Mouse (Mus musculus): Measurements from ENCODE around the gene Chil1. TPM values are rescaled to one million over a fixed set of nuclear protein-coding genes. Genes with fewer than 3 reads are reported as not detected.
A peak's percentile ranks its signal among the peaks of the same experiment; 100 is the strongest.

Chil1 gene
- polyA plus RNA-seq, 1 experiment from 2014 or later = 0.85 TPM

DNA sequence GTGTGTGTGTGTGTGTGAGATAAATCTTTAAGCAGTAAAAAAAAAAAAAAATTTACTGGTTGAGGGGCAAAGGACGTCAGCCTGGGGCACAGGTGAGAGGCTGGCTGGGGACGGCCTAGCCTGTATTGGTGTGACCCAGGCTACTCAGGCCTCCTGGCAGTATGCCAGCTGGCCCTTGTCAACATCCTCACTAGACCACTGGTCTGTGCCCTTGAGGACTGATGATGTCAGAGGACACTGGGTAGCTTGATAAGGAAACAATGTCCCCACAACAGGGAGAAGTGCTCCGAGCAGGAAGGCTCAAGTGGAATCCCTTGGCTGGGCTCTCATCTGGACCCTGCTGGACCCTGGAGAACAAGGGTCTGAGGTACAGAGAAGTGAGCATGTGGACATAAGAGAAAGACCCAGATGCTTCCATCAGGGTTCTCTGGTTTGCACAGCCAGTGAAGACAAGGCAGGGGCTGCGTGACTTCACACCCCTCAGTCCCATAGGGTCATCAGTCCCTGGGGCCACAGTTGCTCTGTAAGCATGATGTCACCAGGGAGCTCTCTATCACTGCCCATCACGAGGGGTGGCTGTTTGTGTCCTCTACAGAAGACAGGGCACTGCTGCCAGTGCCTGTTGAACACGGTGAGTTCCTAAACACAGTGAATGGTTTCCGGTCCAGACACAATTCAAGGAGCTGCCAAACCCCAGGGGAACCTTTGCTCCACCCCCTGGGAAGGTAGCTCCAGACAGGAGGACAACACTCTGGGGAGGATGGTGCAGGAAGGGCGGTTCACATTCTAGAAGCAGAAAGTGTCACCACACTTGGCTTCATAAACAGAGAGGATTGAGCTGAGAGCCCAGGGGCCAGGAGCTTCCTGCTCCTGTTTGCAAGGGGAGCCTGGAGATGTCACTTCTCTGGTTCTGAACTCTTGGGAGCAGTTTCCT lies 40.4 kb downstream of the Chil1 start:
- ATAC-seq (ENCODE audit: low FRiP score, low TSS enrichment) = peak; percentile 35; the same call in 1 of the 2 replicates
- Histone ChIP-seq H3K27me3 (ENCODE audit: insufficient read depth, low read length) (no peaks in the 10 kb centered on the region), H3K4me1 (ENCODE audit: insufficient read depth, low read length) (peaks cover 22% of the 10 kb centered on the region; the same call in 1 of the 2 replicates), H3K4me2 (replicated peaks; ENCODE audit: low read depth, low read length) (no peak overlapping the region), H3K4me3 (ENCODE audit: low read length) (no peak overlapping the region), H3K9ac (replicated peaks; ENCODE audit: low read length) (no peak overlapping the region), H3K9me3 (ENCODE audit: low read length) (no peaks in the 10 kb centered on the region), H3K27ac (ENCODE audit: low read length) (no peak overlapping the region), H3K36me3 (ENCODE audit: insufficient read depth, low read length) (no peaks in the 10 kb centered on the region)
- 42% methylated on average over 8 of the region's 8 CpGs for WGBS

- H3K27me3 ChIP-seq (ENCODE audit: insufficient read depth, low read length) = no peaks in the 10 kb centered on the region
- no peak overlapping the region for H3K27ac ChIP-seq (ENCODE audit: low read length)
- no peaks in the 10 kb centered on the region for H3K36me3 ChIP-seq (ENCODE audit: insufficient read depth, low read length)
- H3K9me3 ChIP-seq (ENCODE audit: low read length) = no peaks in the 10 kb centered on the region
- 73% methylated on average over 12 of the region's 12 CpGs for WGBS
- H3K9ac ChIP-seq (replicated peaks; ENCODE audit: low read length) = no peak overlapping the region
- no peak overlapping the region for H3K4me2 ChIP-seq (replicated peaks; ENCODE audit: low read depth, low read length)
- H3K4me1 ChIP-seq (ENCODE audit: insufficient read depth, low read length) = peaks cover 18% of the 10 kb centered on the region; the same call in 1 of the 2 replicates
- no peak for ATAC-seq (ENCODE audit: low FRiP score, low TSS enrichment)
- H3K4me3 ChIP-seq (ENCODE audit: low read length) = no peak overlapping the region
Measured at GRCm38 (mm10) chr1:134224649-134225227, 42.8 kb downstream of the Chil1 start.

- WGBS = 91% methylated on average over 5 of the region's 5 CpGs
- H3K27me3 ChIP-seq (ENCODE audit: insufficient read depth, low read length) = no peaks in the 10 kb centered on the region
- no peaks in the 10 kb centered on the region for H3K9me3 ChIP-seq (ENCODE audit: low read length)
- H3K4me3 ChIP-seq (ENCODE audit: low read length) = no peak overlapping the region
- H3K9ac ChIP-seq (replicated peaks; ENCODE audit: low read length) = no peak overlapping the region
- no peak overlapping the region for H3K4me2 ChIP-seq (replicated peaks; ENCODE audit: low read depth, low read length)
- H3K4me1 ChIP-seq (ENCODE audit: insufficient read depth, low read length) = peaks cover 18% of the 10 kb centered on the region; the same call in 1 of the 2 replicates
- ATAC-seq (ENCODE audit: low FRiP score, low TSS enrichment) = no peak
- H3K27ac ChIP-seq (ENCODE audit: low read length) = no peak overlapping the region
- H3K36me3 ChIP-seq (ENCODE audit: insufficient read depth, low read length) = no peaks in the 10 kb centered on the region
Measured at GRCm38 (mm10) chr1:134225375-134225774, 43.4 kb downstream of the Chil1 start.

GRCm38 (mm10) chr1:134226739-134227138 lies 44.8 kb downstream of the Chil1 start:
- ATAC-seq (ENCODE audit: low FRiP score, low TSS enrichment) = no peak
- Histone ChIP-seq H3K4me2 (replicated peaks; ENCODE audit: low read depth, low read length) (no peak overlapping the region), H3K36me3 (ENCODE audit: insufficient read depth, low read length) (no peaks in the 10 kb centered on the region), H3K4me1 (ENCODE audit: insufficient read depth, low read length) (peaks cover 22% of the 10 kb centered on the region; the same call in 1 of the 2 replicates), H3K27me3 (ENCODE audit: insufficient read depth, low read length) (no peaks in the 10 kb centered on the region), H3K9me3 (ENCODE audit: low read length) (no peaks in the 10 kb centered on the region), H3K9ac (replicated peaks; ENCODE audit: low read length) (no peak overlapping the region), H3K27ac (ENCODE audit: low read length) (no peak overlapping the region), H3K4me3 (ENCODE audit: low read length) (no peak overlapping the region)
- 73% methylated on average over 8 of the region's 8 CpGs for WGBS

- Histone ChIP-seq H3K4me2 (replicated peaks; ENCODE audit: low read depth, low read length) (no peak overlapping the region), H3K4me3 (ENCODE audit: low read length) (no peak overlapping the region), H3K9ac (replicated peaks; ENCODE audit: low read length) (no peak overlapping the region), H3K9me3 (ENCODE audit: low read length) (no peaks in the 10 kb centered on the region), H3K27me3 (ENCODE audit: insufficient read depth, low read length) (peaks cover 14% of the 10 kb centered on the region), H3K4me1 (ENCODE audit: insufficient read depth, low read length) (peaks cover 29% of the 10 kb centered on the region), H3K27ac (ENCODE audit: low read length) (no peak overlapping the region), H3K36me3 (ENCODE audit: insufficient read depth, low read length) (no peaks in the 10 kb centered on the region)
- no peak for ATAC-seq (ENCODE audit: low FRiP score, low TSS enrichment)
- WGBS = 65% methylated on average over 5 of the region's 5 CpGs
Measured at GRCm38 (mm10) chr1:134229806-134230575, 48.0 kb downstream of the Chil1 start.

DNA sequence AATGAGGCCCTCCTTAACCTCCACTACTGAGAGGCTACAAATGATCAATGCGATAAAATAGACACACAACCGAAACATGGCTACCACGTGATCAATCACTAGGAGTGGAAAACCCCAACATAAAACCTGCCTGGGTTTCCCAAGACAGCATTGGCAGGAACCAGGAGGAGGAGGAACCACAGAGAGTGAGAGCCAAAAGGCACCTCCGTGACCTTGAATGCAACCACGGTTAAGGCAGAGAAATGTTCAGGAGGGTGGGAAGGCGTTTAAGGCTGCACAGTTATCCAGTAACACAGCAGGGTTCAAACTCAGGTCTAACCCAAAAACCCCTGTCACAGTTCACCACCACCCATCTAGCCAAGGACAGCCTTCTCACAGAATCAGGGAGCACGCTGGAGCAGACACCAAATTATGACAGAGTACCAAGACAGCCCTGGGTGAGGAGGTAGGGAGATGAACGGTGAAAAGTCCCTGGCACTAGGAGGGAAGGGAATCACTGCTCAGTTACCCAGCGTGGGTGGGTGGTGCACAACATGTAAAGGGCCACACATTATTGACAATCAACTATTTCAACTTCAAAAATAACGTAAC lies 48.8 kb downstream of the Chil1 start:
- Histone ChIP-seq H3K9me3 (ENCODE audit: low read length) (no peaks in the 10 kb centered on the region), H3K4me3 (ENCODE audit: low read length) (no peak overlapping the region), H3K27ac (ENCODE audit: low read length) (no peak overlapping the region), H3K9ac (replicated peaks; ENCODE audit: low read length) (no peak overlapping the region; the same call in 1 of the 2 replicates), H3K4me2 (replicated peaks; ENCODE audit: low read depth, low read length) (no peak overlapping the region), H3K36me3 (ENCODE audit: insufficient read depth, low read length) (no peaks in the 10 kb centered on the region), H3K4me1 (ENCODE audit: insufficient read depth, low read length) (peaks cover 36% of the 10 kb centered on the region), H3K27me3 (ENCODE audit: insufficient read depth, low read length) (peaks cover 18% of the 10 kb centered on the region)
- ATAC-seq (ENCODE audit: low FRiP score, low TSS enrichment) = no peak
- 76% methylated on average over 10 of the region's 10 CpGs for WGBS

DNA sequence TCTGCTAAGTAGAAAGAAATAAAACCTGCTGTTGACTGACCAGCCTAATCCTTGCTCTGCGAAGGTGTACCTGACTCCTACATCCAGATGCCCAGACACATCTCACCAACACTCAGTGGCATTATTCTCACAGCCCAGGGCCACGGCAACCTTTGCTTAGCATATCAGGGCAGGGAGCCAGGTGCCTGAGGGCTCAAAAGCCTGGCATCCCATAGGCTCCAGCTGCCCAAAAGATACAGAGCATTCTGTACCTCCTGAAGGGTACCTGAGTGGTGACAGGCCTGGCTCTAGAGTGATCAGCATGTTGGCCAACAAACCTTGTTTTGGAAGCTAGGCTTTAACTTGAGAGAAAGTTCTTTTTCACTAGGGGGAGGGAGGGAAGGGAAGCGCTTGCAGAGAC lies 49.3 kb downstream of the Chil1 start:
- no peak for ATAC-seq (ENCODE audit: low FRiP score, low TSS enrichment)
- Histone ChIP-seq H3K4me2 (replicated peaks; ENCODE audit: low read depth, low read length) (no peak overlapping the region), H3K27ac (ENCODE audit: low read length) (no peak overlapping the region), H3K9me3 (ENCODE audit: low read length) (no peaks in the 10 kb centered on the region), H3K36me3 (ENCODE audit: insufficient read depth, low read length) (no peaks in the 10 kb centered on the region), H3K9ac (replicated peaks; ENCODE audit: low read length) (no peak overlapping the region; the same call in 1 of the 2 replicates), H3K4me3 (ENCODE audit: low read length) (no peak overlapping the region), H3K27me3 (ENCODE audit: insufficient read depth, low read length) (peaks cover 21% of the 10 kb centered on the region), H3K4me1 (ENCODE audit: insufficient read depth, low read length) (peaks cover 41% of the 10 kb centered on the region)
- 78% methylated on average over 3 of the region's 3 CpGs for WGBS

GRCm38 (mm10) chr1:134231681-134232080 lies 49.7 kb downstream of the Chil1 start:
- Histone ChIP-seq H3K36me3 (ENCODE audit: insufficient read depth, low read length) (no peaks in the 10 kb centered on the region), H3K4me1 (ENCODE audit: insufficient read depth, low read length) (peaks cover 41% of the 10 kb centered on the region), H3K27ac (ENCODE audit: low read length) (no peak overlapping the region), H3K9me3 (ENCODE audit: low read length) (no peaks in the 10 kb centered on the region), H3K4me2 (replicated peaks; ENCODE audit: low read depth, low read length) (no peak overlapping the region), H3K27me3 (ENCODE audit: insufficient read depth, low read length) (peaks cover 24% of the 10 kb centered on the region), H3K9ac (replicated peaks; ENCODE audit: low read length) (no peak overlapping the region), H3K4me3 (ENCODE audit: low read length) (no peak overlapping the region)
- 73% methylated on average over 3 of the region's 3 CpGs for WGBS
- no peak for ATAC-seq (ENCODE audit: low FRiP score, low TSS enrichment)

DNA sequence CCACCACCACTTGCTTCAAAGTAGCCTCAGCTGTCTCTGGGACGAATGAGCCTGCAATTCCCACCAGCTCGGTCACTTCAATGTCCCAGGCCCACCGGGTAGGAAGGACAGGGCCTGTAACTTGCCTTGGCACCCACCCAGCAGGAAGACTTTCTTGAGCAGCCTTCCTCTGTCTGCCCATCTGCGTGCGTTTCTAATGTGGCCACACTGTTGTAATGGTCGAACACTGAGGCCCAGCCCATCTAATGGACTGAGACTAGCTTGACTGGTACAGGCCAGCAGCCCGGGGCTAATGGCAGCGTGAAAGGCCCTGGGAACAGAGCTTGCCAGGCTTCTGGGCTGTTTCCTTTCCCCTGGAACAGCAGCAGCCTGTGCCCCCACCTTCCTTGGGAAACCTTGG lies 50.4 kb downstream of the Chil1 start:
- peak overlapping the region; percentile 88 for H3K27ac ChIP-seq (ENCODE audit: low read length)
- 0 out of 2 replicates have a peak overlapping the region, but pooled peaks have one; percentile 2 for H3K4me3 ChIP-seq (ENCODE audit: low read length)
- peak overlapping the region; percentile 32; the same call in 1 of the 2 replicates for H3K9ac ChIP-seq (replicated peaks; ENCODE audit: low read length)
- WGBS = 49% methylated on average over 8 of the region's 8 CpGs
- H3K4me2 ChIP-seq (replicated peaks; ENCODE audit: low read depth, low read length) = peak overlapping the region; percentile 89
- H3K9me3 ChIP-seq (ENCODE audit: low read length) = no peaks in the 10 kb centered on the region
- H3K27me3 ChIP-seq (ENCODE audit: insufficient read depth, low read length) = peaks cover 24% of the 10 kb centered on the region
- no peak; the same call in 1 of the 2 replicates for ATAC-seq (ENCODE audit: low FRiP score, low TSS enrichment)
- H3K36me3 ChIP-seq (ENCODE audit: insufficient read depth, low read length) = no peaks in the 10 kb centered on the region
- peaks cover 41% of the 10 kb centered on the region for H3K4me1 ChIP-seq (ENCODE audit: insufficient read depth, low read length)

All from kidney, embryonic 16.5 days (tissue).